Mouse (Mus musculus): ENCODE measurements around the gene Ndufs1. TPM values are rescaled to one million over a fixed set of nuclear protein-coding genes. Genes with fewer than 3 reads are reported as not detected.

The Ndufs1 gene
- polyA plus RNA-seq, 1 experiment: 58.8 TPM

DNA sequence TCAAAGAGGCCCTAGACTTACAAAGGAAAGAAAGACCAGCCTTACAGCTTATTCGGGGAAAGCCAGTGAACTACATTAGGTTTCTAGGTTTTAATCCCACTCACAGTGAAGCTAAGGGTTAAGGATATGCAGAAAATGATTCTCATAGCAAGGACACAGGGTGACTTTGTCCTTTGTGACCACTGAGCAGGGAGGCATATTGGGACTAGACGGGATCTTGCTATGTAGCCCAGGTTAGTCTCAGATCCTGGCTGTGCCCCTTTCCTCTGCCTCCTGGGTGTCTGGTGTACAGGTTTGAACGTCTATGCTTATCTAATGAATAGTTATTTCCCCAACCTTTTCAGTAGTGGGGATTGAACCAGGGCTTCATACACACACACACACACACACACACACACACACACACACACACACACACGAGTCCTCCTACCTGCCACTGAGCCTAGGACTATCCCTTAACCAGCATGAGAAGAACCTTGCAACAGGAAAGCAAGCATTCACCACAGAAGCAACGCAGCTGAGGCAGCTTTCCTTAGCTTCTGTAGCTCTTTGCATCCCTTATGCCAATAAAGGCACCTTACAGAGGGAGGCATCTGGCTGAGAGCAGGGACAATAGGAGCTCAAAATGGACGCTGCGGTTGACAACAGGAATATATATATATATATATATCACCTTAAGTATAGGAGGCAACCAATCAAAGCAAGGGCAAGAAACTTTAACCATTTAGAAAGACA, 28.2 kb upstream of the Ndufs1 start:
- H3K27me3 ChIP-seq (ENCODE audit: control insufficient read depth, insufficient read depth, insufficient read length): no peaks in the 10 kb centered on the region
- H3ac ChIP-seq (ENCODE audit: control insufficient read depth, insufficient read length): no peak overlapping the region
- TF ChIP-seq MYOG (IDR thresholded peaks at IDR 0.05; ENCODE audit: control insufficient read depth in 1 of 3, insufficient read depth in 1 of 3, insufficient read length in 2 of 3, low read depth in 2 of 3) (no peak), TCF12 (IDR thresholded peaks at IDR 0.05; ENCODE audit: insufficient read depth, poor library complexity, severe bottlenecking) (no peak), POLR2A (IDR thresholded peaks at IDR 0.05; ENCODE audit: insufficient read length, low read depth) (no peak), E2F4 (IDR thresholded peaks at IDR 0.05; ENCODE audit: insufficient read depth) (no peak), TCF3 (IDR thresholded peaks at IDR 0.05; ENCODE audit: insufficient read length, low read depth) (no peak), CEBPB (IDR thresholded peaks at IDR 0.05; ENCODE audit: insufficient read depth, poor library complexity, severe bottlenecking) (no peak), REST (IDR thresholded peaks at IDR 0.05; ENCODE audit: insufficient read depth, insufficient read length) (no peak), SRF (IDR thresholded peaks at IDR 0.05; ENCODE audit: control insufficient read depth, insufficient read length, low read depth) (no peak)
- no peaks in the 10 kb centered on the region for H3K36me3 ChIP-seq (ENCODE audit: control insufficient read depth, insufficient read depth)
- no peak overlapping the region for H3K4me3 ChIP-seq
- H3K4me2 ChIP-seq (ENCODE audit: low read depth): no peak overlapping the region
- H3K79me2 ChIP-seq (ENCODE audit: control insufficient read depth, insufficient read depth): no peaks in the 10 kb centered on the region

DNA sequence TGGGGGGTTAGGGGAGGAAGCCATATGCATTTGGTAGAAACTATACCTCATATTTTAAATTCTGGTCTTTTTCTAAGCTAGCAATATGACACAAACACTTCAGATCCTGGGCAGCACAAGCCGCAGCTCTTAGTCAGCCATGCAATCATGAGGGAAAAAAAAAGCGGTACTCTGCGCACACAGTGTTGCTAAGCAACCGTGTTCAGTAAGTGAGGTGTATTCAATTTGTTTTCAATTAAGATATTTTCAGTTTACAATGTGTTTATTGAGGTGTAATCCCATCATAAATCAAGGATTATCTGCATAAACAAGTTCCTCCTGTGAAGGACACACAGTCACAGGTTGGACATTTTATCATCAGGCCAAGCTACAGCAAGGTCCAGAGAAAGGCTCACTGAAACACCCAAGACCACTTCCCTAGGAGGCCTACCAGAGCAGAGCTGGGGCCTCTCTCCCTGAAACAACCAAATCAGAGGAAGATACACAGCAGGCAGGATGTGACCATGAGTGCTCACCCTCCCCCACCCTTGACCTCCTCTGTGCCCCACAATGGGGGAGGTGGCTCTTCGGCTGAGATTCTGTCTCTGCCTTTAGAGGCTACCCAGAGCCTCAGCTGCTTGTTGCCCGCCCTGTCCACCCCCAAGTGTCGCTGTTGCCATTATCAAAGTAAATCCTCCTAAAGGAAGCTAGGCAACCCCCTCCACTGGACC, 27.5 kb upstream of the Ndufs1 start:
- Histone ChIP-seq H3K79me2 (ENCODE audit: control insufficient read depth, insufficient read depth) (no peaks in the 10 kb centered on the region), H3K4me3 (no peak overlapping the region), H3K4me2 (ENCODE audit: low read depth) (no peak overlapping the region), H3K27me3 (ENCODE audit: control insufficient read depth, insufficient read depth, insufficient read length) (no peaks in the 10 kb centered on the region), H3ac (ENCODE audit: control insufficient read depth, insufficient read length) (no peak overlapping the region), H3K36me3 (ENCODE audit: control insufficient read depth, insufficient read depth) (no peaks in the 10 kb centered on the region)
- TF ChIP-seq MYOD1 (IDR thresholded peaks at IDR 0.05; ENCODE audit: control insufficient read depth in 1 of 3, insufficient read length in 2 of 3, low read depth in 2 of 3) (no peak), POLR2AphosphoS2 (IDR thresholded peaks at IDR 0.05; ENCODE audit: insufficient read length, low read depth) (no peak), TCF3 (IDR thresholded peaks at IDR 0.05; ENCODE audit: insufficient read length, low read depth) (no peak), REST (IDR thresholded peaks at IDR 0.05; ENCODE audit: insufficient read depth, insufficient read length) (no peak), POLR2A (IDR thresholded peaks at IDR 0.05; ENCODE audit: insufficient read length, low read depth) (no peak), SRF (IDR thresholded peaks at IDR 0.05; ENCODE audit: control insufficient read depth, insufficient read length, low read depth) (no peak), MAX (IDR thresholded peaks at IDR 0.05; ENCODE audit: low read depth) (no peak), E2F4 (IDR thresholded peaks at IDR 0.05; ENCODE audit: insufficient read depth) (no peak), TCF12 (IDR thresholded peaks at IDR 0.05; ENCODE audit: insufficient read depth, poor library complexity, severe bottlenecking) (no peak), USF1 (IDR thresholded peaks at IDR 0.05; ENCODE audit: low read depth) (no peak), MYOG (IDR thresholded peaks at IDR 0.05; ENCODE audit: control insufficient read depth in 1 of 3, insufficient read depth in 1 of 3, insufficient read length in 2 of 3, low read depth in 2 of 3) (no peak), CEBPB (IDR thresholded peaks at IDR 0.05; ENCODE audit: insufficient read depth, poor library complexity, severe bottlenecking) (no peak)

DNA sequence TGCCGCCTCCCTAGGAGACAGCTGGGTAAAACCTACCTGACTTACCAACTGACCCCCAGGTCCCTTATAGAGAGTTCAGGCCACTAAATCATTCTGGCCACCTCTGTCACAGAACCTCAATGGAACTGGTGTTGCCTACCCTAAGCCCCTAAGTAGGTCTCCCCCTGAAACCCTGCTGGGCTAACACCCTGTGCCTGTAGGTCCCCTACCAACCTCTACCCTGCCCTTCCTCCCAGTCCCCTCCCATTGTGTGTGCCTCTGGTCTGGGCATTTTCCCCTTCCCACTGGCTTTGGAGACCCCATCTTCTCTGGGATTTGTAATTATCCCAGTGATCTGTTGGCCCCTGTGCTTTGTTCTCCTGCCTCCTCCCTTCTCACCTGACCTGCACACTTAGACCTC, 26.8 kb upstream of the Ndufs1 start:
- H3K27me3 ChIP-seq (ENCODE audit: control insufficient read depth, insufficient read depth, insufficient read length): no peaks in the 10 kb centered on the region
- H3K4me3 ChIP-seq: no peak overlapping the region
- TF ChIP-seq TCF3 (IDR thresholded peaks at IDR 0.05; ENCODE audit: insufficient read length, low read depth) (no peak), TCF12 (IDR thresholded peaks at IDR 0.05; ENCODE audit: insufficient read depth, poor library complexity, severe bottlenecking) (no peak), MYOD1 (IDR thresholded peaks at IDR 0.05; ENCODE audit: control insufficient read depth in 1 of 3, insufficient read length in 2 of 3, low read depth in 2 of 3) (no peak), USF1 (IDR thresholded peaks at IDR 0.05; ENCODE audit: low read depth) (no peak)
- no peaks in the 10 kb centered on the region for H3K36me3 ChIP-seq (ENCODE audit: control insufficient read depth, insufficient read depth)
- H3K79me2 ChIP-seq (ENCODE audit: control insufficient read depth, insufficient read depth): no peaks in the 10 kb centered on the region
- no peak overlapping the region for H3K4me2 ChIP-seq (ENCODE audit: low read depth)
- H3ac ChIP-seq (ENCODE audit: control insufficient read depth, insufficient read length): no peak overlapping the region

DNA sequence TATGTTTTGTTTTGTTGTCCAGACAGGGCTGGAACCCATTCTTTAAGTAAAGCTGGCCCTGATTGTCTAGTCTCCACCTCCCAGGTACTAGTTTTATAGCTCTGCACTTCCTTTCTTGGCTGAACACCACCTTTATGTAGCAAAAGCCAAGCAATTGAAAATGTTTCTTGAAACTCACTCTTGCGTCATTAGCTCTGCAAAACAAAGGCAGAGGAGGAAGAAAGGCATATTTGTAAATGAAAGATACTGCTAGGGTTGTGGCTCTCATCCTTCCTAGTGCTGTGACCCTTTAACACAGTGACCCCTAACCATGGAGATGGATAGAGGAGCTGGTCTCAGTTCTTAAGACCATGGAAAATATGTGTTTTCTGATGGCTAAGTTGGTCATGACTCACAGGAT, 25.0 kb upstream of the Ndufs1 start:
- no peaks in the 10 kb centered on the region for H3K27me3 ChIP-seq (ENCODE audit: control insufficient read depth, insufficient read depth, insufficient read length)
- no peak overlapping the region for H3ac ChIP-seq (ENCODE audit: control insufficient read depth, insufficient read length)
- H3K4me3 ChIP-seq: no peak overlapping the region
- no peaks in the 10 kb centered on the region for H3K79me2 ChIP-seq (ENCODE audit: control insufficient read depth, insufficient read depth)
- H3K4me2 ChIP-seq (ENCODE audit: low read depth): no peak overlapping the region
- TF ChIP-seq POLR2AphosphoS2 (IDR thresholded peaks at IDR 0.05; ENCODE audit: insufficient read length, low read depth) (no peak), TCF12 (IDR thresholded peaks at IDR 0.05; ENCODE audit: insufficient read depth, poor library complexity, severe bottlenecking) (no peak), CEBPB (IDR thresholded peaks at IDR 0.05; ENCODE audit: insufficient read depth, poor library complexity, severe bottlenecking) (peak; percentile 24; the same call in 1 of the 2 replicates), MYOD1 (IDR thresholded peaks at IDR 0.05; ENCODE audit: control insufficient read depth in 1 of 3, insufficient read length in 2 of 3, low read depth in 2 of 3) (no peak), TCF3 (IDR thresholded peaks at IDR 0.05; ENCODE audit: insufficient read length, low read depth) (no peak)
- H3K36me3 ChIP-seq (ENCODE audit: control insufficient read depth, insufficient read depth): no peaks in the 10 kb centered on the region

DNA sequence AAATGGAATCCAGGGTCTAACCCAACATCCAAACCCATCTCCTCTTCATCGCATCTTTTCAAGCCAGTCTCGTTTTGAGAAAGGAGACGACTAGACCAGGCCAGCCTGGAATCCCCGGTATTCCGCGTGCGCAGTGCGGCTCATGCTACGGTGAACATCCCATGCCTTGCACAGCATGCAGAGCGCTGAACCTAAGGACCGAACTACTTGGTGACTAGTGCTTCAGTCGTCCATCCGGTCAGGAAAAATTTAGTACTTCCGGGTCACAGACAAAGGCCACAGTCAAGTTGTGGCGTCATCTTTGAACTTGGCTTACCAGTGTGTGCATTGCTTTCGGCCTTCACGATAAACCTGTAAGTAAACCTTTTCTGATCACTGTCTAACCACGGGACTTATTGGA, 23.7 kb upstream of the Ndufs1 start:
- Histone ChIP-seq H3K79me2 (ENCODE audit: control insufficient read depth, insufficient read depth) (no peaks in the 10 kb centered on the region), H3K4me2 (ENCODE audit: low read depth) (no peak overlapping the region), H3K4me3 (no peak overlapping the region), H3K36me3 (ENCODE audit: control insufficient read depth, insufficient read depth) (no peaks in the 10 kb centered on the region), H3K27me3 (ENCODE audit: control insufficient read depth, insufficient read depth, insufficient read length) (no peaks in the 10 kb centered on the region), H3ac (ENCODE audit: control insufficient read depth, insufficient read length) (no peak overlapping the region)
- TF ChIP-seq USF1 (IDR thresholded peaks at IDR 0.05; ENCODE audit: low read depth): no peak
- TF ChIP-seq MYOG (IDR thresholded peaks at IDR 0.05; ENCODE audit: control insufficient read depth in 1 of 3, insufficient read depth in 1 of 3, insufficient read length in 2 of 3, low read depth in 2 of 3): no peak
- TF ChIP-seq TCF12 (IDR thresholded peaks at IDR 0.05; ENCODE audit: insufficient read depth, poor library complexity, severe bottlenecking): no peak
- no peak for TF ChIP-seq E2F4 (IDR thresholded peaks at IDR 0.05; ENCODE audit: insufficient read depth)
- TF ChIP-seq MYOD1 (IDR thresholded peaks at IDR 0.05; ENCODE audit: control insufficient read depth in 1 of 3, insufficient read length in 2 of 3, low read depth in 2 of 3): no peak

Measured in myocyte (in vitro differentiated cells).